Mouse (Mus musculus) embryonic fibroblast, embryonic 13.5 days (primary cell): ENCODE results near the gene Hps5.

ENCODE experiments used
- CTCF ChIP-seq: IDR thresholded peaks from 2 replicates; pipeline ENCODE4 v1.5.1; 2011; ENCODE audit warnings: mild to moderate bottlenecking, control low read depth, low read length, moderate library complexity, borderline replicate concordance; ENCODE audit not compliant: insufficient read depth
- POLR2A ChIP-seq: IDR thresholded peaks from 2 replicates; pipeline ENCODE4 v1.6.1; 2011; ENCODE audit warnings: low read depth, mild to moderate bottlenecking, control low read depth, low read length, moderate library complexity

- TF ChIP-seq CTCF = no peak
- TF ChIP-seq POLR2A = peak; percentile 28
Observed at GRCm38 (mm10) chr7:46838891-46839302, 43.0 kb upstream of the Hps5 start.
